Mouse (Mus musculus): ENCODE data around the gene Bcan. TPM values are rescaled to one million over a fixed set of nuclear protein-coding genes. Genes with fewer than 3 reads are reported as not detected.

The Bcan gene
- total and polyA plus RNA-seq, 3 experiments, result 0.09 to 0.55 TPM; not detected in 1

DNA sequence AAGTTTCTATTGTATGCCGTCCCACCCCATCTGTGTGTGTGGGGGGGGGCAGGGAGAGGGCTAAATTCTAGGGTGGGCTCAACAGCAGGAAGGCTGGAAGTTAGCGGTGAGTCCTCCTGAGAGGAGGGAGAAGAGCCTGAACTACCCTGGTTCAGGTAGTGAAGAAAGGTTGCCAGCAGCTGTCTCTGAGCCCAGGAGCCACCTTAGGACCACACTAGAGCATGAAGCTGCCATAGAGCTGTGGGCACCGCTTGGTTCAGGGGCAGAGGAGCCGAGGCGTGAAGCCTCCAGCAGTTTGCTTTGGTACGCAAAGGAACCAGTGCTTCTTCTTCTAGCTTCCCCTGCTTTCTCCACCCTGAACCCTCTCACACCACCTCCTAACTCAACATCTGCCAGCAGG lies 16.4 kb downstream of the Bcan start:
- H3K4me3 ChIP-seq, result no peak overlapping the region
- intact Hi-C loops (cut with DNase I), result loop anchor here (5.0 kb wide), 1 partner anchor 159 kb away; the partner anchor contains the start of gene Mef2d
- peak in 1 of 2 experiments; percentile 17 for DNase-seq
- H3K9ac ChIP-seq (ENCODE audit: low read depth, low read length), result peak overlapping the region; percentile 16; the same call in 1 of the 2 replicates
- WGBS, result 70% methylated on average over 6 of the region's 6 CpGs
- H3K27ac ChIP-seq, result peak overlapping the region; percentile 97
- H3K4me1 ChIP-seq (ENCODE audit: control insufficient read depth, insufficient read depth, low read length), result peaks cover 45% of the 10 kb centered on the region
- TF ChIP-seq POLR2A (IDR thresholded peaks at IDR 0.05; ENCODE audit: insufficient read depth, low read depth, low read length) (no peak), EP300 (IDR thresholded peaks at IDR 0.05; ENCODE audit: insufficient read depth, low read depth, low read length) (no peak), CTCF (IDR thresholded peaks at IDR 0.05) (no peak)
- H3K27me3 ChIP-seq (ENCODE audit: control insufficient read depth, insufficient read depth, low read length), result no peaks in the 10 kb centered on the region
- H3K36me3 ChIP-seq (ENCODE audit: control insufficient read depth, insufficient read depth, low read length), result no peaks in the 10 kb centered on the region
- H3K79me2 ChIP-seq (replicated peaks; ENCODE audit: control insufficient read depth, insufficient read depth, low read length), result no peaks in the 10 kb centered on the region

DNA sequence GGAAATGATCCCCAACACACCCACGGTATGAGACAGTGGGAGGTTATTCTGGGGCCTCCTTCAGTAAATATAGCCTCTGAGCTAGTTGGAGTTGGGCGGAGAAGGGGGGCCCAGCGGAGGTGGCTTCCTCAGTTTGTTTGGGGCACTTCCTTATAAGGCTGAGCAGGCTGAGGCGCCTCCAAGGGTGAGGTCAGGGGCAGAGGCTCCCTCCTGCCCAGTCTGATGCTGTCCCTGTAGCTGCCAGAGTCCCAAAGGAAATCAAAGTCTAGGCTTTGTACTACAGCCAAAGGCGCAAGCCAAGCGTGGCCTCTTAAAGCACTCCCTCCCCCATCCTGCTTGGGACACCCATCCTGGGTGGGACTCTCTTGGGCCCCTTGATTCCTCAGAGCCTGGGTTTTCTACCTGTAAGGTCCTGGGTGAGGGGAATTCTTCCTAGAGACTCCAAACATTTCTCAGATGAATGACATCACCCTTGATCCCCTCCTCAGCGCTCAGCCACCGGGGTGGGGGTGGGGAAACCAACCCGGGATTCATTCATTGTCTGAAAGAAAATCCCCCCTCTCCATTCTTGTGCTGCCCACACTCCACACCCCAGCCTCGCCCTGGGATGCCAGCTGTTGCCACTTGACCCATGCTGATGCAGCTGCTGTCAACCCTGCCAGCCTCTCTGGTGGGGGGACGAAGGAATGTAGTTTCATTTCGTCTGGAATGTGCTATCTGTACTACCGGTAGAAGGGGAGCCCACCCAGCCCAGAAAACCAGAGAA lies 17.0 kb downstream of the Bcan start:
- Histone ChIP-seq H3K9ac (ENCODE audit: low read depth, low read length) (peak overlapping the region; percentile 45), H3K4me3 (no peak overlapping the region; the same call in 1 of the 2 replicates), H3K27ac (peak overlapping the region; percentile 97), H3K79me2 (replicated peaks; ENCODE audit: control insufficient read depth, insufficient read depth, low read length) (no peaks in the 10 kb centered on the region), H3K4me1 (ENCODE audit: control insufficient read depth, insufficient read depth, low read length) (peaks cover 45% of the 10 kb centered on the region), H3K36me3 (ENCODE audit: control insufficient read depth, insufficient read depth, low read length) (no peaks in the 10 kb centered on the region), H3K27me3 (ENCODE audit: control insufficient read depth, insufficient read depth, low read length) (no peaks in the 10 kb centered on the region)
- peak; percentile 71; the same call in 1 of the 2 replicates for TF ChIP-seq EP300 (IDR thresholded peaks at IDR 0.05; ENCODE audit: insufficient read depth, low read depth, low read length)
- no peak for TF ChIP-seq CTCF (IDR thresholded peaks at IDR 0.05)
- TF ChIP-seq POLR2A (IDR thresholded peaks at IDR 0.05; ENCODE audit: insufficient read depth, low read depth, low read length), result 0 out of 2 replicates have a peak, but pooled peaks have one; percentile 19
- intact Hi-C loops (cut with DNase I), result loop anchor here (5.0 kb wide), 1 partner anchor 159 kb away; the partner anchor contains the start of gene Mef2d
- WGBS, result 15% methylated on average over 13 of the region's 13 CpGs
- peak; percentile 64 to 82 for DNase-seq

DNA sequence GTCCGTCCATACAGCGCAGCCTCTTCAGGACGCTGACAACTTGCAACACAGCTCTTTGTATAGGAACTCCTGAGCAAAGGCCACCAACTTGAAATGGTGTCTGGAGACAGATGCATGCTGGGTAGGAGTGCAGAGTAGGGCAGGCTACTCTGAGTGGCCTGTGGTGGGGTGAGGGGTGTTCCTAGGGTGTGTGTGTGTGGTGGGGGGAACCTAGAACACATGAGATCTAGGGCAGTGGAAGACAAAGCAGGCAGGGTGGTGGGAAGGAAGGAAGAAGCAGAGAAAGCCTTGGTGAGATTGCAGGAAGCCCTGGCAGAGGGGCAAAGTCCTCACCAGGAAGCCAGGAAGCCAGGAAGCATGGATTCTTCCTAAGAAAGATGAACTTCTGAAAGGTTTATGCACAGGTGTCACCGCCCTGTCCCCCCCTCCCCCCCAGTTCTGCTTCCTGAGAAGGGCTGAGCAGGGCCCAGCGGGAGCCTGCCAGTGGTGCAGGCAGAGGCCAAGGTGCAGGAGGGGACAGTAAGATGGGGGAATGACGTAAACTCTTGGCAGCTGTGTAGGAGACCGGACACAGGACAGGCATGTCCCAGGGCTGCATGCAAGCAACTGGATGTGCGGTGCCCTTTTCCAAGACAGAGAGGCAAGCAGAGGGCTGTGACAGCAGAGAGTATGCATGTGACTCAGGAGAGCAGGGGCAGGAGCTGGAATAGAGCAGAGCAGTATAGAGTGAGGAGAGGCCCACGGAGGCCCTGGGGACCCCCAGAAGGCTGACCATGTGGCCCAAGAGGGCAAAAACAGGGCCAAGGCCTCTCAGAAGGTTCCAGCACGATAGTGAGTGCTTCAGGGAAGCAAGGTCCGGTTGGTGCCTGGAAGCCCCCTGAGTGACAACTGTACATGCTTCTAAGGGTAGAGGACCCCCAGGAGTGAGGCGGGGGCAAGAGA lies 17.9 kb downstream of the Bcan start:
- 23% methylated on average over 12 of the region's 12 CpGs for WGBS
- peaks cover 43% of the 10 kb centered on the region for H3K4me1 ChIP-seq (ENCODE audit: control insufficient read depth, insufficient read depth, low read length)
- intact Hi-C loops (cut with DNase I), result loop anchor here (1.0 to 5.0 kb wide), 2 partner anchors 10 to 160 kb away; partner anchors contain the start of gene Mef2d
- H3K4me3 ChIP-seq, result peak overlapping the region; percentile 20; the same call in 1 of the 2 replicates
- H3K79me2 ChIP-seq (replicated peaks; ENCODE audit: control insufficient read depth, insufficient read depth, low read length), result no peaks in the 10 kb centered on the region
- no peaks in the 10 kb centered on the region for H3K36me3 ChIP-seq (ENCODE audit: control insufficient read depth, insufficient read depth, low read length)
- peak; percentile 67 to 82 for DNase-seq
- TF ChIP-seq POLR2A (IDR thresholded peaks at IDR 0.05; ENCODE audit: insufficient read depth, low read depth, low read length), result 0 out of 2 replicates have a peak, but pooled peaks have one; percentile 26
- TF ChIP-seq CTCF (IDR thresholded peaks at IDR 0.05), result no peak
- 0 out of 2 replicates have a peak, but pooled peaks have one; percentile 26 for TF ChIP-seq EP300 (IDR thresholded peaks at IDR 0.05; ENCODE audit: insufficient read depth, low read depth, low read length)
- no peaks in the 10 kb centered on the region for H3K27me3 ChIP-seq (ENCODE audit: control insufficient read depth, insufficient read depth, low read length)
- peak overlapping the region; percentile 45 for H3K9ac ChIP-seq (ENCODE audit: low read depth, low read length)
- peak overlapping the region; percentile 97 for H3K27ac ChIP-seq

DNA sequence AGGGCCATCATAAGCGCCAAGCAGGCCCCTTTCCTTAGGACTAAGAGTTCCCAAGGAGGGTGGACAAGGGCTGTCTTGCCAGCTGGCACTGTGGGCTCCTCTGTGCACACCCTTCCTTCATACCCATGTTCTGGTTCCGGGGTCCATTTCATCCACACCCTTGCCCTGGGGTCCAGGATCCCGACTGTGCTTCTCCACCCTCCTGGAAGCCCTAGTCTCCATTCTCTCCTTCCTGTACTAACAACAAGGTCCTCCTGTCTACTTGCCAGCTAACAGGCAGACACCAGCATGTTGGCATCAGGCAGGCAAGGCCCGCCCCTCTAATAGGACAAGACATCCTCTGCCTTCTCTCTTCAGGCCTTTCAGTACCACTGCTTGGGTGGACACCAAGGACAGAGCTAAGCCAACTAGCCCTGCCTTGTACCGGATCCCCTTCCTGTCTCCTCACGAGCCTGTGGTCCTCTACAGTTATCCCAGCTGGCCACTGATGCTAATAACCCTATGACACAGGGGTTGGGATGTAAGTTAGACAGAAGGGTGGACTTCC lies 18.7 kb downstream of the Bcan start:
- DNase-seq, result peak in 1 of 2 experiments; percentile 18
- intact Hi-C loops (cut with DNase I), result loop anchor here (1.0 to 5.0 kb wide), 2 partner anchors 9 to 161 kb away; partner anchors contain the start of gene Mef2d
- Histone ChIP-seq H3K4me3 (no peak overlapping the region), H3K79me2 (replicated peaks; ENCODE audit: control insufficient read depth, insufficient read depth, low read length) (no peaks in the 10 kb centered on the region), H3K27me3 (ENCODE audit: control insufficient read depth, insufficient read depth, low read length) (no peaks in the 10 kb centered on the region), H3K36me3 (ENCODE audit: control insufficient read depth, insufficient read depth, low read length) (no peaks in the 10 kb centered on the region), H3K27ac (peak overlapping the region; percentile 97), H3K4me1 (ENCODE audit: control insufficient read depth, insufficient read depth, low read length) (peaks cover 39% of the 10 kb centered on the region), H3K9ac (ENCODE audit: low read depth, low read length) (no peak overlapping the region)
- no peak for TF ChIP-seq EP300 (IDR thresholded peaks at IDR 0.05; ENCODE audit: insufficient read depth, low read depth, low read length)
- TF ChIP-seq POLR2A (IDR thresholded peaks at IDR 0.05; ENCODE audit: insufficient read depth, low read depth, low read length), result no peak
- no peak for TF ChIP-seq CTCF (IDR thresholded peaks at IDR 0.05)
- WGBS, result 44% methylated on average over 6 of the region's 6 CpGs

GRCm38 (mm10) chr3:87980728-87981127 lies 19.3 kb downstream of the Bcan start:
- H3K4me3 ChIP-seq, result no peak overlapping the region
- no peak overlapping the region for H3K27ac ChIP-seq
- peaks cover 35% of the 10 kb centered on the region for H3K4me1 ChIP-seq (ENCODE audit: control insufficient read depth, insufficient read depth, low read length)
- no peak overlapping the region for H3K9ac ChIP-seq (ENCODE audit: low read depth, low read length)
- H3K27me3 ChIP-seq (ENCODE audit: control insufficient read depth, insufficient read depth, low read length), result no peaks in the 10 kb centered on the region
- DNase-seq, result no peak
- 84% methylated on average over 5 of the region's 5 CpGs for WGBS
- no peaks in the 10 kb centered on the region for H3K79me2 ChIP-seq (replicated peaks; ENCODE audit: control insufficient read depth, insufficient read depth, low read length)
- TF ChIP-seq EP300 (IDR thresholded peaks at IDR 0.05; ENCODE audit: insufficient read depth, low read depth, low read length) (no peak), POLR2A (IDR thresholded peaks at IDR 0.05; ENCODE audit: insufficient read depth, low read depth, low read length) (no peak), CTCF (IDR thresholded peaks at IDR 0.05) (no peak)
- intact Hi-C loops (cut with DNase I), result loop anchor here (1.0 to 5.0 kb wide), 2 partner anchors 8 to 162 kb away; partner anchors contain the start of gene Mef2d
- H3K36me3 ChIP-seq (ENCODE audit: control insufficient read depth, insufficient read depth, low read length), result no peaks in the 10 kb centered on the region

Data from heart, adult 2 months (tissue).